Mouse (Mus musculus) spleen, adult 2 months (tissue): Measurements from ENCODE around the gene Wwox. TPM values are rescaled to one million over a fixed set of nuclear protein-coding genes. Genes with fewer than 3 reads are reported as not detected.

Experiments
- DNase-seq, 2 experiments: peaks; one replicate each; pipeline versions ENCODE4 v3.0.0 to v3.0.0-alpha.2; 2012 to 2021; ENCODE audit warnings: low spot score in 2 of 2, low read depth in 1 of 2
- H3K27ac ChIP-seq: fragments of 200-500 bp; 2 replicates; pipeline ENCODE4 v1.5.1; 2012; ENCODE audit warnings: low read length, inconsistent platforms; ENCODE audit not compliant: insufficient read depth
- H3K27me3 ChIP-seq: fragments of 200-500 bp; 2 replicates; pipeline ENCODE4 v1.6.1; 2012; ENCODE audit warnings: mild to moderate bottlenecking, moderate library complexity, low read length, inconsistent platforms; ENCODE audit not compliant: control insufficient read depth, insufficient read depth
- H3K36me3 ChIP-seq: fragments of 200-500 bp; 2 replicates; pipeline ENCODE4 v1.6.1; 2012; ENCODE audit warnings: mild to moderate bottlenecking, low read length, inconsistent platforms; ENCODE audit not compliant: control insufficient read depth, insufficient read depth
- H3K4me1 ChIP-seq: fragments of 200-500 bp; 2 replicates; pipeline ENCODE4 v1.6.1; 2011; ENCODE audit warnings: inconsistent platforms; ENCODE audit not compliant: control insufficient read depth, insufficient read depth, insufficient read length
- H3K4me3 ChIP-seq: fragments of 200-500 bp; 2 replicates; pipeline ENCODE4 v1.5.1; 2011; ENCODE audit warnings: mild to moderate bottlenecking, inconsistent platforms; ENCODE audit not compliant: insufficient read depth, insufficient read length; ENCODE audit errors: extremely low read depth
- CTCF ChIP-seq: fragments of 200-500 bp; IDR thresholded peaks from 2 replicates; pipeline ENCODE4 v1.5.1; 2011; ENCODE audit warnings: mild to moderate bottlenecking, inconsistent platforms; ENCODE audit not compliant: insufficient read depth, insufficient read length, insufficient replicate concordance; ENCODE audit errors: extremely low read depth
- POLR2A ChIP-seq: fragments of 200-500 bp; IDR thresholded peaks from 2 replicates; pipeline ENCODE4 v1.6.1; 2011; ENCODE audit warnings: low read depth, low read length, inconsistent platforms
- WGBS: fragments of 180-500 bp; shearing (Covaris S2); methylation state at CpG from one replicate; pipeline ENCODE4 v1.1.7; 2018; 5-methylcytosine and 5-hydroxymethylcytosine counted together
- polyA plus RNA-seq: library from polyadenylated mRNA; depleted of rRNA; stranded (reverse); fragments of >200 nt; gene quantifications from 2 replicates; pipeline ENCODE4 v1.2.3, GENCODE M21; 2012

The Wwox gene
- polyA plus RNA-seq, 1 experiment: 3.8 TPM

- TF ChIP-seq POLR2A: no peak
- no peak for TF ChIP-seq CTCF
- Histone ChIP-seq H3K4me3 (no peak overlapping the region), H3K4me1 (no peaks in the 10 kb centered on the region), H3K27me3 (no peaks in the 10 kb centered on the region), H3K27ac (no peak overlapping the region), H3K36me3 (no peaks in the 10 kb centered on the region)
- DNase-seq: no peak
- 75% methylated on average over 2 of the region's 2 CpGs for WGBS
Measured at GRCm38 (mm10) chr8:114746373-114746772, 306.9 kb downstream of the Wwox start.

- H3K27me3 ChIP-seq: no peaks in the 10 kb centered on the region
- no peak overlapping the region for H3K27ac ChIP-seq
- no peak overlapping the region for H3K4me3 ChIP-seq
- WGBS: 90% methylated on average over 18 of the region's 18 CpGs
- DNase-seq: no peak
- no peaks in the 10 kb centered on the region for H3K36me3 ChIP-seq
- TF ChIP-seq POLR2A (no peak), CTCF (no peak)
- H3K4me1 ChIP-seq: no peaks in the 10 kb centered on the region
Measured at GRCm38 (mm10) chr8:114751376-114752135, 312.1 kb downstream of the Wwox start.

GRCm38 (mm10) chr8:114759621-114760020 lies 320.2 kb downstream of the Wwox start:
- TF ChIP-seq CTCF: no peak
- H3K27me3 ChIP-seq: no peaks in the 10 kb centered on the region
- H3K4me1 ChIP-seq: no peaks in the 10 kb centered on the region
- WGBS: 93% methylated on average over 2 of the region's 2 CpGs
- H3K4me3 ChIP-seq: no peak overlapping the region
- H3K36me3 ChIP-seq: no peaks in the 10 kb centered on the region
- DNase-seq: no peak
- H3K27ac ChIP-seq: no peak overlapping the region

- H3K4me1 ChIP-seq: no peaks in the 10 kb centered on the region
- no peaks in the 10 kb centered on the region for H3K36me3 ChIP-seq
- WGBS: 96% methylated on average over 3 of the region's 3 CpGs
- TF ChIP-seq CTCF (no peak), POLR2A (no peak)
- H3K4me3 ChIP-seq: no peak overlapping the region
- H3K27me3 ChIP-seq: no peaks in the 10 kb centered on the region
- H3K27ac ChIP-seq: no peak overlapping the region
- DNase-seq: no peak
Measured at GRCm38 (mm10) chr8:114768536-114768935, 329.1 kb downstream of the Wwox start.

- peak; percentile 68; the same call in 1 of the 2 replicates for TF ChIP-seq CTCF
- TF ChIP-seq POLR2A: no peak
- H3K27me3 ChIP-seq: no peaks in the 10 kb centered on the region
- H3K27ac ChIP-seq: no peak overlapping the region
- no peak overlapping the region for H3K4me3 ChIP-seq
- DNase-seq: peak; percentile 46 to 71
- 66% methylated on average over 31 of the region's 31 CpGs for WGBS
- no peaks in the 10 kb centered on the region for H3K36me3 ChIP-seq
- H3K4me1 ChIP-seq: no peaks in the 10 kb centered on the region
Measured at GRCm38 (mm10) chr8:114770856-114771776, 331.7 kb downstream of the Wwox start.

- DNase-seq: no peak
- TF ChIP-seq CTCF (no peak), POLR2A (no peak)
- Histone ChIP-seq H3K4me3 (no peak overlapping the region), H3K27ac (no peak overlapping the region), H3K27me3 (no peaks in the 10 kb centered on the region), H3K36me3 (no peaks in the 10 kb centered on the region), H3K4me1 (no peaks in the 10 kb centered on the region)
- WGBS: 93% methylated on average over 1 of the region's 1 CpGs
Measured at GRCm38 (mm10) chr8:114772276-114772849, 332.9 kb downstream of the Wwox start.
